Mouse (Mus musculus) left cerebral cortex, postnatal 36 days (tissue): ENCODE measurements at regions not wholly inside any gene's neighbourhood (a gene's known extent, or its start where the extent isn't known, plus 50 kb on each side); places are given as distances from the start of the nearest gene placed in this dataset.

Experiments
- DNase-seq, 2 experiments: peaks; one replicate each; pipeline ENCODE4 v3.0.0; 2021 to 2022; ENCODE audit warnings: low spot score in 2 of 2, mixed read lengths in 1 of 2
- intact Hi-C: fragments of 180-260 bp; cut with DNase I; formaldehyde crosslinking; loops from one replicate; pipeline ENCODE4 v1.15.1; 2025

- intact Hi-C loops = no loop called here
- DNase-seq = no peak
These were observed 71.5 kb upstream of the Bmp2k start for GRCm38 (mm10) chr5:96925943-96926342.

GRCm38 (mm10) chr5:96931091-96931490 is 66.4 kb upstream of the Bmp2k start:
- intact Hi-C loops = no loop called here
- no peak for DNase-seq

GRCm38 (mm10) chr5:96931576-96932152 is 65.8 kb upstream of the Bmp2k start:
- no peak for DNase-seq
- intact Hi-C loops = no loop called here

- DNase-seq = no peak
- intact Hi-C loops = no loop called here
These were observed 61.2 kb upstream of the Bmp2k start for GRCm38 (mm10) chr5:96936239-96936638.

GRCm38 (mm10) chr5:96938718-96939117 is 58.8 kb upstream of the Bmp2k start:
- intact Hi-C loops = no loop called here
- no peak for DNase-seq

- no peak for DNase-seq
- intact Hi-C loops = no loop called here
These were observed 58.2 kb upstream of the Bmp2k start for GRCm38 (mm10) chr5:96939273-96939672.

GRCm38 (mm10) chr5:96940170-96941086 is 57.1 kb upstream of the Bmp2k start:
- DNase-seq = no peak
- intact Hi-C loops = no loop called here

GRCm38 (mm10) chr5:96941087-96941468 is 56.4 kb upstream of the Bmp2k start:
- DNase-seq = no peak
- intact Hi-C loops = no loop called here

GRCm38 (mm10) chr5:96941518-96941917 is 56.0 kb upstream of the Bmp2k start:
- intact Hi-C loops = no loop called here
- no peak for DNase-seq
